Mouse (Mus musculus) limb, embryonic 15.5 days (tissue): Measurements from ENCODE around the gene Pi4k2a. TPM values are rescaled to one million over a fixed set of nuclear protein-coding genes. Genes with fewer than 3 reads are reported as not detected.

ENCODE experiments used
- polyA plus RNA-seq: library from polyadenylated mRNA; unstranded; fragments of >200 nt; fragmentation: Nextera tagmentation; extraction: Ambion mirVana; gene quantifications from 2 replicates; pipeline ENCODE4 v1.2.1, GENCODE M21; 2015

Gene Pi4k2a
- polyA plus RNA-seq, 1 experiment from 2014 or later: 23.7 TPM

Other genes starting within 250 kb of the Pi4k2a start
- 2.1 and 2.2 TPM in 2 replicates for gene Frat2, start 242.3 kb upstream of the Pi4k2a start, polyA plus RNA-seq
- 16.1 and 17.4 TPM in 2 replicates for gene Rrp12, start 194.3 kb upstream of the Pi4k2a start, polyA plus RNA-seq
- 668 TPM in 2 replicates for gene Pgam1, start 178.5 kb upstream of the Pi4k2a start, polyA plus RNA-seq
- gene Exosc1, start 157.0 kb upstream of the Pi4k2a start, polyA plus RNA-seq: 70.4 and 70.7 TPM in 2 replicates
- 85.7 and 91.7 TPM in 2 replicates for gene Zdhhc16, start 157.0 kb upstream of the Pi4k2a start, polyA plus RNA-seq
- 28.5 and 29.1 TPM in 2 replicates for gene Mms19, start 109.3 kb upstream of the Pi4k2a start, polyA plus RNA-seq
- 28.1 and 30.8 TPM in 2 replicates for gene Ubtd1, start 108.7 kb upstream of the Pi4k2a start, polyA plus RNA-seq
- 0.72 and 3.0 TPM in 2 replicates for gene Ankrd2, start 54.5 kb upstream of the Pi4k2a start, polyA plus RNA-seq
- gene Hoga1, start 44.9 kb upstream of the Pi4k2a start, polyA plus RNA-seq: 1.0 and 1.8 TPM in 2 replicates
- not detected in 2 replicates for gene 4933411K16Rik, start 38.2 kb upstream of the Pi4k2a start, polyA plus RNA-seq
- gene Morn4, start 4.1 kb upstream of the Pi4k2a start, polyA plus RNA-seq: 17.5 and 17.9 TPM in 2 replicates
- gene Avpi1, start 38.6 kb downstream of the Pi4k2a start, polyA plus RNA-seq: 38.7 and 41.2 TPM in 2 replicates
- gene Marveld1, start 56.9 kb downstream of the Pi4k2a start, polyA plus RNA-seq: 15.2 and 16.6 TPM in 2 replicates
- gene Zfyve27, start 73.5 kb downstream of the Pi4k2a start, polyA plus RNA-seq: 22.5 and 25.0 TPM in 2 replicates
- 10.6 and 12.0 TPM in 2 replicates for gene Sfrp5, start 111.8 kb downstream of the Pi4k2a start, polyA plus RNA-seq
- 0.36 and 0.45 TPM in 2 replicates for gene Golga7b, start 157.1 kb downstream of the Pi4k2a start, polyA plus RNA-seq